Mouse (Mus musculus) hindlimb bud, embryonic 11.5 days (tissue): Measurements from ENCODE around the gene Tfam.
A peak's percentile ranks its signal among the peaks of the same experiment; 100 is the strongest.

Source experiments
- DNase-seq: peaks from one replicate; pipeline ENCODE4 v3.0.0-alpha.2; 2012; ENCODE audit warnings: low read depth, low spot score; ENCODE audit errors: extremely low spot score

Tfam gene

GRCm38 (mm10) chr10:71225894-71226293, 12.2 kb downstream of the Tfam start:
- no peak for DNase-seq

- DNase-seq, result no peak
Measured at GRCm38 (mm10) chr10:71223101-71223500, 15.0 kb downstream of the Tfam start.

GRCm38 (mm10) chr10:71222639-71223038, 15.4 kb downstream of the Tfam start:
- DNase-seq, result no peak

GRCm38 (mm10) chr10:71218228-71218892, 19.7 kb downstream of the Tfam start:
- DNase-seq, result peak; percentile 76

- DNase-seq, result no peak
Measured at GRCm38 (mm10) chr10:71215996-71216395, 22.1 kb downstream of the Tfam start.

GRCm38 (mm10) chr10:71201512-71201911, 36.6 kb downstream of the Tfam start:
- no peak for DNase-seq

GRCm38 (mm10) chr10:71200964-71201363, 37.1 kb downstream of the Tfam start:
- DNase-seq, result no peak

GRCm38 (mm10) chr10:71198676-71199075, 39.4 kb downstream of the Tfam start:
- DNase-seq, result no peak

- no peak for DNase-seq
Measured at GRCm38 (mm10) chr10:71197036-71197785, 40.9 kb downstream of the Tfam start.

GRCm38 (mm10) chr10:71195501-71195900, 42.6 kb downstream of the Tfam start:
- no peak for DNase-seq

- DNase-seq, result no peak
Measured at GRCm38 (mm10) chr10:71194713-71195112, 43.4 kb downstream of the Tfam start.

GRCm38 (mm10) chr10:71193319-71193718, 44.8 kb downstream of the Tfam start:
- no peak for DNase-seq

- DNase-seq, result no peak
Measured at GRCm38 (mm10) chr10:71192886-71193285, 45.2 kb downstream of the Tfam start.

GRCm38 (mm10) chr10:71188681-71189080, 49.4 kb downstream of the Tfam start:
- no peak for DNase-seq

GRCm38 (mm10) chr10:71185059-71185458, 53.0 kb downstream of the Tfam start:
- DNase-seq, result no peak

GRCm38 (mm10) chr10:71183339-71184031, 54.6 kb downstream of the Tfam start:
- DNase-seq, result no peak

- DNase-seq, result no peak
Measured at GRCm38 (mm10) chr10:71181931-71182330, 56.1 kb downstream of the Tfam start.

- no peak for DNase-seq
Measured at GRCm38 (mm10) chr10:71181091-71181490, 57.0 kb downstream of the Tfam start.

- DNase-seq, result no peak
Measured at GRCm38 (mm10) chr10:71180057-71180456, 58.0 kb downstream of the Tfam start.

- DNase-seq, result no peak
Measured at GRCm38 (mm10) chr10:71177201-71177600, 60.9 kb downstream of the Tfam start.

- no peak for DNase-seq
Measured at GRCm38 (mm10) chr10:71176341-71176740, 61.7 kb downstream of the Tfam start.
